Mouse (Mus musculus): ENCODE results near the gene Olfr461. TPM values are rescaled to one million over a fixed set of nuclear protein-coding genes. Genes with fewer than 3 reads are reported as not detected.
A peak's percentile ranks its signal among the peaks of the same experiment; 100 is the strongest.

Gene Olfr461
- total and polyA plus RNA-seq, 3 experiments, result not detected

DNA sequence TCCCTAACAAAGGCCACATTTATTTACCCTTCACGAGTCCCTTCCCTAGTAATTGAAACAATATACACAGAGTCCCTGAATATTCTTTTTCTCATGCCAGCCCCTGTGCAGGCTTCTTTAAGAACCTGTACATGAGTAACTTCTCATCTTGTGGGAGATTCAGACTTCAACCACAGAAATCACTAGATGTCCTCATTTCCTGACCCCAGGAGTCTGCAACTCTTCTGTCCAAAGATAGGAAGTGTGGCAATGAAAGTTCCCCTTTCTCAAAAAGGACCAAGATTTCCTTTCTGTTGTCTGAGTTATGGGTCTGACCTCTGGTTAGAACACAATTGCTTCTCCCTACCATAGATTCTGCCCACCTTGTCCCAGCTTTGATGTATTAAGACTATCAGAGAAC, 21.5 kb upstream of the Olfr461 start:
- Histone ChIP-seq H3K27me3 (replicated peaks) (no peaks in the 10 kb centered on the region), H3K4me3 (replicated peaks in 1 of 3; ENCODE audit: low read depth in 2 of 3, low read length in 2 of 3, poor library complexity in 1 of 3) (no peak overlapping the region), H3K4me1 (ENCODE audit: control insufficient read depth in 1 of 2, insufficient read depth in 2 of 2) (peaks cover 4 to 16% of the 10 kb centered on the region in 2 experiments; a peak in 3 of 4 replicates), H3K79me2 (replicated peaks; ENCODE audit: control insufficient read depth, extremely low read depth, insufficient read depth, poor library complexity, severe bottlenecking) (no peaks in the 10 kb centered on the region), H3K9ac (ENCODE audit: insufficient read depth, low read depth) (no peak overlapping the region), H3K4me2 (ENCODE audit: insufficient read depth, low read depth, poor library complexity, severe bottlenecking) (no peak overlapping the region), H3K27ac (ENCODE audit: insufficient read depth, low read depth) (no peak overlapping the region), H3K36me3 (replicated peaks in 1 of 2; ENCODE audit: control insufficient read depth in 1 of 2, insufficient read depth in 1 of 2, low read length in 1 of 2) (no peaks in the 10 kb centered on the region), H3K9me3 (replicated peaks; ENCODE audit: low read length) (no peaks in the 10 kb centered on the region)
- no peak for DNase-seq (ENCODE audit: extremely low read depth)
- in situ Hi-C loops (cut with MboI; ENCODE audit: low pct_ligation_motif_present, low pct_unique_long_range_greater_than_20kb, low sequenced_read_pairs), result no loop called here
- dilution Hi-C loops (cut with MboI; ENCODE audit: extremely low pct_ligation_motif_present, extremely low pct_unique_long_range_greater_than_20kb, low sequenced_read_pairs), result no loop called here
- TF ChIP-seq ZKSCAN1 (IDR thresholded peaks at IDR 0.05; ENCODE audit: borderline replicate concordance, low read depth, low read length) (no peak), CHD1 (IDR thresholded peaks at IDR 0.05; ENCODE audit: low read depth, low read length) (no peak), ZMIZ1 (IDR thresholded peaks at IDR 0.05; ENCODE audit: low read depth, low read length) (no peak), JUN (IDR thresholded peaks at IDR 0.05; ENCODE audit: insufficient read depth, low read depth, low read length) (no peak), ETS1 (conservative IDR thresholded peaks at IDR 0.05; ENCODE audit: low read depth, low read length) (no peak)

DNA sequence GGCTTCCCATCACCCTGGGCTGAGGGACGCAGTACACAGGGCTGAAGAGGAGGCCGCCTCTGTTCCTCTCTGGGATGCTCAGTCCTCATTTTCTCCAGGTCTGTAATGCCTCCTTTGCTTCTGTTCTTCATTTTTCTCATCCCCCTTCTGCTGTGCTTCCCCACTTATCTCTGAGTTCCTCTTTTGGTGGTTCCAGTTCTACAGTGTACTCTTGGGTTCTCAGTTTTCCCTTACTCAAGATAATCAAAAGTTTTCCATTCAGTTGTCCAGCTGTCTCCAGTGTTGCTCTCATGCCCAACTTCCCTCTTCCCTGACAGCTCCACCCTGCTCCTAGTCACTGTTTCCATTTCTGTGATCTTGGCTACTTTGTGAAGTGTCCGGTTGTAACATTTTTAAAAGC, 18.8 kb upstream of the Olfr461 start:
- no peak overlapping the region for H3K4me3 ChIP-seq (replicated peaks in 1 of 3; ENCODE audit: low read depth in 2 of 3, low read length in 2 of 3, poor library complexity in 1 of 3)
- peaks cover 4 to 16% of the 10 kb centered on the region in 2 experiments; a peak in 3 of 4 replicates for H3K4me1 ChIP-seq (ENCODE audit: control insufficient read depth in 1 of 2, insufficient read depth in 2 of 2)
- dilution Hi-C loops (cut with MboI; ENCODE audit: extremely low pct_ligation_motif_present, extremely low pct_unique_long_range_greater_than_20kb, low sequenced_read_pairs) (no loop called here), in situ Hi-C loops (cut with MboI; ENCODE audit: low pct_ligation_motif_present, low pct_unique_long_range_greater_than_20kb, low sequenced_read_pairs) (no loop called here)
- DNase-seq (ENCODE audit: extremely low read depth), result peak; percentile 14
- H3K36me3 ChIP-seq (replicated peaks in 1 of 2; ENCODE audit: control insufficient read depth in 1 of 2, insufficient read depth in 1 of 2, low read length in 1 of 2), result no peaks in the 10 kb centered on the region
- H3K4me2 ChIP-seq (ENCODE audit: insufficient read depth, low read depth, poor library complexity, severe bottlenecking), result peak overlapping the region; percentile 15; the same call in 1 of the 2 replicates
- TF ChIP-seq RAD21 (IDR thresholded peaks at IDR 0.05; ENCODE audit: low read depth, low read length) (no peak), GABPA (IDR thresholded peaks at IDR 0.05; ENCODE audit: insufficient replicate concordance, low read depth, low read length) (no peak), MYC (IDR thresholded peaks at IDR 0.05; ENCODE audit: low read depth, low read length) (no peak), EP300 (IDR thresholded peaks at IDR 0.05; ENCODE audit: low read length) (peak; percentile 45), CHD1 (IDR thresholded peaks at IDR 0.05; ENCODE audit: low read depth, low read length) (no peak), NELFE (IDR thresholded peaks at IDR 0.05; ENCODE audit: low read depth, low read length) (no peak), USF1 (IDR thresholded peaks at IDR 0.05; ENCODE audit: low read depth, low read length) (no peak), ETS1 (conservative IDR thresholded peaks at IDR 0.05; ENCODE audit: low read depth, low read length) (peak; percentile 13; the same call in 1 of the 2 replicates), MXI1 (IDR thresholded peaks at IDR 0.05; ENCODE audit: low read depth, low read length) (no peak), MAFK (IDR thresholded peaks at IDR 0.05; ENCODE audit: insufficient replicate concordance, low read length) (no peak), JUN (IDR thresholded peaks at IDR 0.05; ENCODE audit: insufficient read depth, low read depth, low read length) (no peak), HCFC1 (IDR thresholded peaks at IDR 0.05; ENCODE audit: low read depth, low read length) (no peak), E2F4 (IDR thresholded peaks at IDR 0.05; ENCODE audit: insufficient replicate concordance, low read depth, low read length) (no peak), UBTF (IDR thresholded peaks at IDR 0.05; ENCODE audit: low read depth, low read length) (no peak), JUND (conservative IDR thresholded peaks at IDR 0.05; ENCODE audit: low read depth, low read length) (no peak), POLR2AphosphoS2 (IDR thresholded peaks at IDR 0.05; ENCODE audit: low read depth, low read length) (no peak), RCOR1 (conservative IDR thresholded peaks at IDR 0.05; ENCODE audit: low read depth, low read length) (0 out of 2 replicates have a peak, but pooled peaks have one; percentile 39), CTCF (conservative IDR thresholded peaks at IDR 0.05 in 1 of 2, IDR thresholded peaks at IDR 0.05 in 1 of 2; ENCODE audit: low read depth in 2 of 2, low read length in 2 of 2) (no peak), ZMIZ1 (IDR thresholded peaks at IDR 0.05; ENCODE audit: low read depth, low read length) (no peak), KAT2A (IDR thresholded peaks at IDR 0.05; ENCODE audit: insufficient replicate concordance, low read length) (no peak), ZC3H11A (IDR thresholded peaks at IDR 0.05; ENCODE audit: low read depth, low read length) (no peak), CHD2 (IDR thresholded peaks at IDR 0.05; ENCODE audit: low read length) (no peak), ZKSCAN1 (IDR thresholded peaks at IDR 0.05; ENCODE audit: borderline replicate concordance, low read depth, low read length) (no peak), SMC3 (IDR thresholded peaks at IDR 0.05; ENCODE audit: low read depth, low read length) (no peak), MAX (IDR thresholded peaks at IDR 0.05; ENCODE audit: low read length) (no peak)
- H3K9ac ChIP-seq (ENCODE audit: insufficient read depth, low read depth), result no peak overlapping the region
- no peaks in the 10 kb centered on the region for H3K79me2 ChIP-seq (replicated peaks; ENCODE audit: control insufficient read depth, extremely low read depth, insufficient read depth, poor library complexity, severe bottlenecking)
- no peak overlapping the region for H3K27ac ChIP-seq (ENCODE audit: insufficient read depth, low read depth)
- H3K27me3 ChIP-seq (replicated peaks), result no peaks in the 10 kb centered on the region
- no peaks in the 10 kb centered on the region for H3K9me3 ChIP-seq (replicated peaks; ENCODE audit: low read length)
